Mouse (Mus musculus) inflammation-experienced regulatory T-cells, adult 6 months (primary cell): ENCODE data around the gene Mark1. TPM values are rescaled to one million over a fixed set of nuclear protein-coding genes. Genes with fewer than 3 reads are reported as not detected.
A peak's percentile ranks its signal among the peaks of the same experiment; 100 is the strongest.

Source experiments
- ATAC-seq: one replicate; pipeline ENCODE4 v1.8.0; 2017
- polyA plus RNA-seq, 3 experiments: library from polyadenylated mRNA; unstranded; fragments of 100-300 nt; shearing (Covaris generic); gene quantifications; one replicate each; pipeline ENCODE4 v1.2.1; 2017

Mark1 gene
- polyA plus RNA-seq, 3 experiments from 2014 or later: not detected

DNA sequence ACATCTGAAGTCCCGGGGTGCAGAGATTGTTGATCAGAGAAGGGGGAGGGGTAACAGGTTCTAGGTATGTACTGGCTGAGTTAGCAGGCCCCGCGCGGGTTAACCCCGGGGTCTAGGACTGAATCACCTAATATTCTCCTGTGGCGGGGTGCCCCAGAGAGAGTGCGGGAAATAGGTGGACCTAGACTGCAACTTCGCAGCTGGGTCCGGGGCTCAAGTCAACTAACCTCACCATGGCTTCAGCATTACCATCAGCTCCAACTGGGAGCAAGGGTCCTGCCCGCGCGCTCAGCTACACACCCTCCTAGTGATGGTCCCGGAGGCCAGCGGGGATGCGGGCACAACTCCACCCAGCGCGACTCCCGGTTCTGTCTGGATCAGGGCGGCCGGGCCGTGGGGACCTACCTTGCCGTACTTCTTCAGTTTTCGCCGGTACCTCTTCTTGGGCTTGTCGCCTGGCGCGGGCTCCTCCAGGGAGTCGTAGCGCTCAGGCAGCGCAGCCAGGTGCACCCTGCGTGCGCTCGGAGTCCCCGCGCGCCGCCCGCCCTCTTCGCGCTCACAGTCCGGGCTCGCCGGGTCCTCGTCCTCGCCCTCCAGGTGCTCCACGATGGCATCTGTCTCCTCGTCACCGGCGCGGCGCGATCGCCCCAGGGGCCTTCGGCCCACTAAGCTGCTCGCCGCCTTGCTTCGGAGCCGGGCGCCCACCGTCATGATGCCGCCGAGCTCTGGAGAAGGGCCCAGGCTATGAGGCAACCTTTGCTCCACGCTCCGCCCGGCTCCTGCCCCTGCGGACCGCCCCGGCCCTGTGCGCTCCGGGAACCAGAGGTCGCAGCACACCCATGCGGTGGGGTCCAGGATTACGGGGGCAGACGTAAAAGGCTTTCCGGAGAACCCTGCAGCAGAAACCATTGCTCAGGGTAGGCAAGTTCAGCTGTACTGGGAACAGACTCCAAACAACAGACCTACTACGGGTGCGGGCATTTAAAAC is 116.8 kb downstream of the Mark1 start, which contains the start of gene C130074G19Rik:
Gene C130074G19Rik (minus strand): TSS at position 938 of the 988 bp plus-strand sequence.
- ATAC-seq: no peak

DNA sequence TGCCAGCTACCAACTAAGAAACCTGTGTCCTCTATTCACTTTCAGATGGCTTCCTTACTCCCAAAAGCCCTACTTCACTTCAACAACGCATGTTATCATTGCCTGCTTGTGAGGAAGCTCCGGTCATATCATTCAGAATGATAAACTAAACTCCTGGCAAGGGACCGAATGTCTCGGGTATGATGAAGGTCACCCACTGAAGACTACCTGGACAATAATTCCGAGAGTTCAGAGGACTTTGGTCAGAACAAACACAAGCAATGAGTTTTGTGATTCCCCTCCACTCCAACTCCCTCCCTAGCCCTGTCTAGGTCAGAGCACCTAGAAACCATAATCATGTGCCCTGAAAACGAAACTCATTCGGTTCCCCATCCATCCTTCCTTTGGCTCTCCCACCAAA is 117.5 kb downstream of the Mark1 start:
- no peak for ATAC-seq

DNA sequence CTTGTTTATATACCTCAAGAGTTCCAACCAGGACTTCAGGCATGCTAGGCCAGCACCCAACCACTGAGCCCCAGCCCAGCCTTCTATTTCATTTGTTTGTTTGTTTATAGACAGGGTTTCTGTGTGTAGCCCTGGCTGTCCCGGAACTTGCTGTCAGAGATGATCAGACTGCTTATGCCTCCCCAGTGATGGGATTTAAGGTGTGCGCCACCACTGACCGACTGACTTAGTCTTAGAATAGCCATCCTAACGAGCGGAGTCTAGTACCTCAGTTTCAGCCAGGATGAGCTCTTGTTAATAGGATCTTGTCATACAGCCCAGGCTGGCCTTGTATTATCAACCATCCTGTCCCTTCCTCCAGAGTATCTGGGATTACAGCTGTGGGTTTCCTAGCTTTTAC is 118.2 kb downstream of the Mark1 start:
- ATAC-seq: no peak

DNA sequence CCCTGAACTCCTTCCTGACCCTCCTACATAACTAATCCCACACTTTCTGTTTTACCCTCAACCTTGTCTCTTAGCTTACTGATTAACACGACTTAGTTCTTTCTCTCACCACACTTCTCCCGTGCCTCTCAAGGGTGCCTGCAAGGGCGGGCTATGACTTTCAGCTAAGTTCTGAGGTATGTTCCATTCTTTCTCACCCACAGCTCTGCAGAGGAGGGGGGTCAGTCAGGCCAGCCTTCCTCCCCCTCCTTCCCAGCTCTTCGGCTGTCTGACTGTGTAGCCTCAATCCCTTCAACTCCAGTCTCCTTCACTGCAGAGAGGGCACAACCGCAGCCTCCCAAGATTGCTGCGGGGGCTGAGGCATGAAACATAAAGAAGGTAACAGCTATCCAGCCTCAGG is 120.5 kb downstream of the Mark1 start:
- no peak for ATAC-seq

DNA sequence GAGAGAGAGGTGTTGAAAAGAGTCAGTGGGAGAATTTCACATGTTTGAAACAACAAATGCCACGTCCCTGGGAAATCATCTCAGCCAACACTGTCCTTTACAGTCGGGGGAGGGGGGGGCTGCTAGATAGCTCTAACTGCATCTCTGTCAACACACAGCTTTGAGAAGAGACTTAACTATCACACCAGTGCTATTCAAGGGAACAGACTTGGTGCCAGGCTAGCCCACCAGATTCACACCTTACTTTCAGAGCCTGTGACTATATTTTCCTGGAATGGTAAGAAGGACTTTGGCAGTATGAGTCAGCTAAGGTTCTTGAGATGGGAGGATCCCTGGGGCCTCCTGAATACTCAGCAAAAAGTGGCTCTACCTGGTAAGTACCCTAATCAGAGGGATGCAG is 122.1 kb downstream of the Mark1 start:
- ATAC-seq: no peak

DNA sequence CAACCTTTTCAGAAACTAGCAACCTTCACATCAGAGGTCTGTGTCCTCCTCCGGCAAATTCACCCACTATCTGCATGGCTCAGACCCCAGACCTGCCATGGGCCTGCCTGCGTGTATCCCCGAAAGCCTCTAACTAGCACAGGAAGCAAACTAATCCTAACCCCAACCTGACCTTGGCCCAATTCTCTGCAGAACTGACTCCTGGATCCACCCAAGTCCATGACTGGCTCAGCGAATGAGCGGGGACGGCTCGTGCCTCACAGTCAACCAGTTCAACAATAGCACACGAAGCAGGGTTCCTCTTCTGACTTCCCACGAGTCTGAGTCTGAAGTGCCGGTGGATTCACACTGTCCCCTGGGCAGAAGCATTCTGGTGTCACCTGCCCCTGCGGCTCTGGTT is 125.5 kb downstream of the Mark1 start:
- no peak for ATAC-seq

DNA sequence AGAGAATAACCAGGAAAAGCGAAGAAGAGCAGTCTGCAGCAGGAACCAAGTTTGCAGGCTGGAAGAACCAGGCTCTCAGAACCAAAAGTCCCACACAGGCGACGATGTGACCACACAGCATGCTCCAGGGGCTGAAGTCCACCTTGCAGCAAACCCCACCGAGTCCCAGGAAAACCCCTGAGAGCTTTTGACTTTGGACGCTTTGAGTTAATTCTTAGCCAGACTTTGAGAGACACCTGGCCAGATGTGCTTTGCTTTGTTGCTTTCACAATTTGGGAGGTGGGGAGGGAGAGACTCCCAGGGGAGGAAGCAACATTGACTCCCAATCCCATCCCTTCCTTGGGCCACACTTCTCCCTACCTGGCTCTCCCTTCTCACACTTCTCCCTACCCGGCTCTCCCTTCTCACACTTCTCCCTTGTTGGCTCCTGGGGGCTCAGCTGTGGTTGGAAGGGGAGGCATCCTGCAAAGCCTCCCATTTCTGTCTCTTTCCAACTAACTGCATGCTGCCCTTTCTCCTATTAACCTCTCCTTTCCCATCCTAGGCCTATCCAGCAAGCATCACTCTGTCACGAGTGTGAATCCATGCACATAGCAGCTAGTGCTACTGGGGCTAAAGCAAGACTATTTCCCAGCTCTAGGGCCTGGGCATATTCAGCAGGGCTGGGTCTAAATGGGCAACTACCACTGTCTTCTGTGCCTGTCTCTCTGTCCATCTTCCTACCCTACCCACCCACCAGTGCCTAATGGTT is 127.1 kb downstream of the Mark1 start:
- ATAC-seq: no peak

DNA sequence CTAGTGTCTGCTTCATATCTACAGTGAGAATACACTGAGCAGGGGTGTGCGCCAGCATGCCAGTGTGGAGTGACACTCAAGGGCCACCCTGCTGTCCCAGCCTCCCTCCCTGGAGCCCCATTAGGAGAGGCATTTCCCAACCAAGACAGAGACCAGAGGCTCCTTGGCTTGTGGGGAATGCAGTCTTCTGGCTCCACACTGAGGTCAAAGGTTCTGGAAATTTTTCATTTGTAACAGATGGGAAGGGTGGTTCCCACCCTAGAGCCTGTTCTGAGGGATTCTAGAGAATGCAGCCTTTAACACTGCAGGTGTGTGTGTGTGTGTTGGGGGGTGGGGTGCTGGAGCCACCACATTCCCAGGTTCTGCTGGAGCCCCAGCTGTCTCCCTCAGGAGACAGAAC is 127.9 kb downstream of the Mark1 start:
- no peak for ATAC-seq

DNA sequence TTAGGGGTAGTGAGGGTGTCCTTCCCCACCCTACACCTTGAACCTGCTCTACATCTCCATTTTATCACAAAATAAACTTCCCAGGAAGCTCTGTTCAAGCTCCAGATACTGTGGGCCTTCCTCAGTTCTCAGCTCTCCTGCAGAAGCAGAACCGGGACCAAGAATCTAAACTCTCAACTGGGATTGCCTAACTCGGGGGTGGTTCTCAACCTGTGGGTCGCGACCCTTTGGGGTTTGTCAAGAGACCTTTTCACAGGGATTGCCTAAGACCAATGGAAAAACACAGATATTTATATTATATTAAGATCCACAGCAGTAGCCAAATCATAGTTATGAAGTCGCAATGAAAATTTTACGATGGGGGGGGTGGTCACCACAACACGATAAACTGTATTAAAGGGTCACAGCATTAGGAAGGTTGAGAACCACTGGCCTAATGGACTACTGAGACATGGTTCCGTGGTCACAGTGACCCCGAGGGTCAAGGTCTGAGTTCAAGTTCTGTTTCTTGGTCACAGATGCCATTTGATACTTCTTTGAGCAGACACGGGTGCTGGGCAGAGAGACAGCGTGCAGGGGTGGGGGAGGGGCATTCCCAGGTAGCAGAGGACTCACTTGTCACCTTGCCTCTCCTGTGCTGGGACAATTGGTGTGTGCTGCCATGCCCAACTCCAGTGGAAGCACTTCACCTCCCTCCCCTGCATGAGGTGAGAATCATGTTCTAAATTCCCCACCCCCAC is 128.6 kb downstream of the Mark1 start:
- ATAC-seq: no peak

DNA sequence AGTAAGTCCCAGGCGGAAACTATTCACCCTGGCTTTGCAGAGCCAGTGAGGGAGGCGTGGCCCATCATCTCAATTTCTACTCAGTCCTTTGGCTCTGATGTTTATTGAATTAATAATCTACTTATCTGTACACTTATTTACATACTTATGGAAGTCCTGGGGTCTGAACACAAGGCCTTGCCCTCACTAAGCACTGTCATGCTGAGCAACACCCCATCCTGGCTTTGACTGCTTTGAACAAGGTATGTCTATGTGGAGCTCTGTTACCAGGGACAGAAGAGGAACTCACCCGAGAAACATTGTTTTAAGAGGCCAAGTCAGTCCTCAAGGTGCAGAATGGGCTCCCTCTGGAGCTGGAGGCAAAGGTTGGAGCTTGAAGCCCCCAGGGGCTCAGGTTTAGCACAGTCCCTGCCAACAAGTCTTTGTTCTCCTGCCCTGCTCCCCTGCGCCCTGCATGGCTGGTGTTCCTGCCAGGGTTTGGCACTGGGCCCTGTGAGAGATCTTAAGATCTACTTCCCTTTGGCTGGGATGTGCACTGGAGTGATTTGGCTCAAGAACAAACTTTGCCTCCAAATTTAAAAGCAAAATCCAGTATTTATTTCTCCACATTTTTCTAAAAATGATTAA is 129.3 kb downstream of the Mark1 start:
- ATAC-seq: no peak

DNA sequence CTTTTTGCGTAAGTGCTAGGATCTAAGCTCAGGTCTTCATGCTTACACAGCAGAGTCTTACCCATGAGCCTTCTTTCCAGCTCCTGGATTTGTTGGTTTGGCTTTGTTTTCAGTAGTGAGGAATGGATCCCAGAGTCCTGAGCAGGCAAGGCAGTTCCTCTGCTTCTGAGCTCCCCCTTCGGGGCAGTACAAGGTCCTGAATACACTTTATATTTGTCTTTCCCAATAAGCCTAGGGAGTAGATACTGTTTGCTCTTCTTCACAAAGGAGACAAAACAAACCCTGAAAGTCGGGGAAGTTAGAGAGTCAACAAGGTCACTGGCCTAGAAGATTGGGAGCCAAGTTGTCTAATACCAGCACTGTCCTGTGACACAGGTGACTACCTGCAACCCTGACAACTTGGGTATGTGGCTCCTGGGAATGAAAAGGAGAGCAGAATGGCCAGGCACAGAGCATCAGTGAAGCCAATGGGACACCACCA is 131.7 kb downstream of the Mark1 start:
- ATAC-seq: no peak

DNA sequence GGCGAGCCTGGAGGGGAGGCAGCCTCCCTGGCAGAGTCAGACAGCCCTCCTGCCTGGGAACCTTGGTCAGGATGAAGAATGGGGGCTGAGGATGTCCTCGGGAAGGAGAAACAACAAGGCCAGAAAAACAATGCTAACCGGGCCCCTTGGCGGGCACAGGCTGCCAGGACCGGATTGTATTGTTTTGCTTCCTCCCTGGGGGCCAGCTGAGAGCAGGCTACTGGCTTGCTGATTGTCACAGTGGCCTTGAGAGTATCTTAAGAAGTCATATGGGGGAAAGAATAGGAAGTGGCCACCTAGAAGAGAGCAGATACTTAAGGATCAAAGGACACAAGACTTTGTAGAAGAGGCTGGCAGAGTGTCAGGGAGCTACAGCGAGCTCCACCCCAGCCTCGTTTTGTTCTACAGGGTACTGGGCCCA is 135.0 kb downstream of the Mark1 start:
- ATAC-seq: no peak

DNA sequence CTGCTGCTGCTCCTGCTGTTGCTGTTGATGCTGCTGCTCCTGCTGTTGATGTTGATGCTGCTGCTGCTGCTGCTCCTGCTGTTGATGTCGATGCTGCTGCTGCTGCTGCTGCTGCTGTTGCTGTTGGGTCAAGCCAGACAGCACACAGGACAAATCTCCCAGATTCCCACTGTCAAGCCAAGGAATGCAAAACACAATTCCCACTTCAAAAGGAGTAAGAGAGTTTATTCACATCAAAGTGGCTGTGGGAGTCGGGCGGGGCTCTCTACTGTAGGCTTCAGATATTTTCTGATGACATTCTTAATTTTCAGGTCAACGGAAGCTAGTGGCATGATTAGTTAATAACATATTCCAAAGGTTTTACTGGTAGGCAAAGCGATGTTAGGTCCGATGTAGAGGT is 136.7 kb downstream of the Mark1 start:
- ATAC-seq: no peak

DNA sequence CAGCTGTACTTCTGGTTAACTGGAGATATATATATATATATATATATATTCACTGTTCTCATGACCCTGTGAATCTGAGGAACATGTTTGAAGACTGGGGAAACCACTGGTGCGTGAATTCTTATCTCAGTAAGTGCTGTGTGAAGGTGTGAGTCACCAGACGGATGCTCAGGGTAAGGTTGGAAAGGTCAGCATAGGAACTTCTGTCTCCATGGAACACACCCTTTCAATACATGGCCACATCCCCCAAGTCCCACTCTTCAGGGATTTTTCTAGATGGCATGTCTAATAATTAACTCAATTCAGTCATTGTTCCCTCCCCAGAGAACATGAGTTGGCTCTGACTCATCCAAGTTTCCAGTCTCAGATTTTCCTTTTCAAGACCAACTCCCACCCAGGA is 137.8 kb downstream of the Mark1 start:
- ATAC-seq: no peak

DNA sequence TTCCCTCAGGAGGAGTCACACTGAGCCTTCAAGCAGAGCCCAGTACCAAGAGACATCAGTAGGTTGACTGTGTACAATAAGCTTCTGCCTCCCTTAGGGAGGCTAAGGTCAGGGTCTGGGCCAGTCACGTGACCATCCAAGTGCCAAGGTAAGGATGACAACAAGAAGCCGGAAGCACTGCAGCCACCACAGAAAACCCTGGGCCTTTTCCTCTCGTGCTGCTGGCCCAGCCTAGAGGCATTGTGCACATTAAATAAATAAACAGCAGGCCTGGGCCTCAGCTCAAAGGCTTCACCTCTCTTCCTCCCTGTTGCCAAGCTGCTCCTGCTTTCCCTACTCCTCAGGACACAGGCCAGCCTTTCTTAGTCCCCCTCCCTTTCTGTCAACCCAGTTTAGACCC is 139.1 kb downstream of the Mark1 start:
- ATAC-seq: no peak

DNA sequence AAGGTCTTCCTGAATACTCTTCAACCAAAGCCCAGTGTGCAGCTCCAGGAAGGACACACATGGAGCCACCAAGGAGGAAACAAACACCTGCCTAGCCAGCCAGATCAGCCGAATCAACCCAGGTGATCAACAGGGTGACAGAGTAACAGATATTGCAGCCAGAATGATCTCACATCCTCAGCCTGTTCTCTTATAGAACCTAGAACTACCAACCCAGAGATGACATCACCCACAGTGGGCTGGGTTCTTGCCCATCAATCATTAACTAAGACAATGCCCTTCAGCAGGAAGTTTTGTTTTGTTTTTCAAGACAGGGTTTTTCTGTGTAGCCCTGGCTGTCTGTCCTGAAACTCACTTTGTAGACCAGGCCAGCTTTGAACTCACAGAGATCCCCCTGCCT is 141.1 kb downstream of the Mark1 start:
- ATAC-seq: no peak

DNA sequence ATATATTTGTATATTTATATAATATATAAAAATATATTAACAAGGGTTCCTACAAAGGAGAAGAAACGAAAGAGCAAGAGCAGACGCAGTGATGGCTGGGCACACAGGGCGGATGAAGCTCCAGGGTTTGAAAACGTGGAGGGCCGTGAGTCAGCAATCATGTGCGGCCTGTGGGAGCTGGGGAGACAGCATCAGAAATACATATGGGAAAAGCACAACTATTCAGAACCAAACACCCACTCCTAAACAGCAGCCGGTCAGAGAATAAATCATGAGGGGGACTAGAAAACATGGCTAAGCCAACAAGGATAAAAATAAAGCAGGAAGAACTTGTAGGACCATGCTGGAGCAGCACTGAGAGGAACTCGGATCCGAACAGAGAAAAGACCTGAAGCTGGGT is 142.2 kb downstream of the Mark1 start:
- ATAC-seq: no peak

DNA sequence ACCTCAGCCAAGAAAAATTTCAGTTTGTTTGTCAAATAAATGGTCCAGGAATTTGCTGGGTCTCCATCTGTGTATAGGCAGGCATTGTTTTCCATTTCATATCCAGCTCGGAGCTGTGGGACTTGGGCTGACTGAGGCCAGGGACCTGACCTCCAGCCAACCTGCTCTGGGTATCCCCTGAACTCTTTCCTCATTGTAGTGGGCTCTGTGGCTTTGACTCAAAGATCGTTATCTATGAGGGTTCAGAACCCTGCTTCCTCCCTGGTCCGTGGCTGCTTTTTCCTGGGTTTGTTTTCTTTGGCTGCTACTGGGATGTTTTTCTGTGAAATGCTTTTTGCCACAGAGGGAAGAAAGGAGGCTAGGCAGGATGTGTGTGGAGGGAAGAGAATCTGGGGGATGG is 145.4 kb downstream of the Mark1 start:
- no peak for ATAC-seq

DNA sequence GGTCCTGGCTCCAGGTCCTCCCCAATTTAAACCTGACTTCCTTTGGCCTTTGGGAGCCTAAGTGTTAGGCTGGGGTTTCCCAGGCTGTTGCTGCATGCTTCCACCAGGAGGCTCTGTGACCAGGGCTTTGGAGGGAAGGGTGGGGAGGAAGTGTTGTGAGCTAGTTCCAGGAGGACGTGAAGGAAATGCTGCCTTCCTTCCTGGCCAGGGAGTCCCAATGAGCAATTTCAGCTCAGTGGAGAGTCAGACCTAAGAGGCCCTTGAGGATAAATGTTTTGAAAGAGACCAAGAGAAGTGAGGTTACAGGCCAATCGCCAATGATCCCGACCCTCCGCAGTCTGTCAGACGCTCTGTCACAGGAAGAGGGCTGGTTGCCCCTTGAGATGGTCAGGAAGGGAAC is 146.0 kb downstream of the Mark1 start:
- ATAC-seq: no peak

DNA sequence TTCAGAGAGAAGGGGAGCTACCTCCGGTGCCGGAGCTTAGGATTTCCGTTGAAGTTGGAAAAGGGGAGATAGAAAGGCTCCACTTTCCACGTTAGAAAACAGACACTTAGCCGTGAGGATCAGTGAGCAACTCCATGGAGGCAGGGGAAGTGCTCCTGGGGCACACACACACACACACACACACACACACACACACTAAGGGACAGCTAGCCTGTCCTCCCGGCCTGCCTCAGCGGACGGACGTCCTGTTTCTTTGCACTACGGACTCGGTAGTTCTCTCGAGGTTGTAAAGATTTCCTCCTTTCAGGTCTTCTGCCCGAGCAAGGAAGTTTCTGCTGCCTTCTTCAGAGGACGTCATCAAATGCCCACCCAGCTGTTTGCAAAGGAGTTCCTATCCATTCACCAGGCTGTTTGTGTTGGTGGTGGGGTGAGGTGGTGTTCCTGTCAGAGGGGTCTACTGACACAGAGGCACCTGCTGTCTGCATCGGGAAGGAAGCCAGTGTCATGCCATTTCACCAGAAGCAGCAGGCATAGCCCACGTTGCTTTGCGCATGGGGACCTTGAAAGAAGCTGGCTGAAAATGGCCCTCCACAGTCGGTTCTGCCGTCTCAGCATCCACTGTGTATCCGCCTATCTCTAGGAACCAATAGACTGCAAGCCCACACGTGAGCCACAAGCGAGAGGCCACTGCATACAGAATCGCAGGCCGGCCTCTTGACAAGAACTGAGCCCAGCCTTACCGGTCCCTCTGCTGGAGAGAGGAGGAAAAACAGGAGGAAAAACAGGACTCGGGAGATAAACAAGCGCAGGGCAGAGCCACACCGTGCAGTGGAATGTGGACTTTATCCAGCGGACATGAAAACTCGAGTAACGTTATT is 147.4 kb downstream of the Mark1 start:
- peak; percentile 82 for ATAC-seq

DNA sequence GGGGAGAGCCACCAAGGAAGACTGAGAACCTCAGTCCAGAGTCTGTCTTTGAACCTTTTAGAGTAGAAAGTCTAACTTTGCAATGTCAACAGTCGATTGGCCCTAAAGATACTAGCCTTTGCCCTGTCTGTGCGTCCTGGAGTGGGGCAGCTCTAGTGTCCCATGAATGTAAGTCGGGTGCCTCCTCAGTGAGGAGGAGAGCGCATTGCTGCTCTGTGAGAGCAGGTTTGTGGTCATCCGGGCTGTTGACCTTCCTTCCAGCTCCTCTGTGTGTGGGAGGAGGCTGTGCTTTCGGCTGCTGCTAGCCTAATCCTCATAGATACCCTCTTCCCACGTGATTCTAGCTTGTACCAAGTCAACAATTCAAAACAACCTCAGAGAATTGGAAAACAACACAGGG is 148.2 kb downstream of the Mark1 start:
- ATAC-seq: no peak
